Mouse (Mus musculus) heart, adult 2 months (tissue): ENCODE results near the gene Ak3. TPM values are rescaled to one million over a fixed set of nuclear protein-coding genes. Genes with fewer than 3 reads are reported as not detected.

ENCODE experiments used
- DNase-seq, 2 experiments: peaks; one replicate each; pipeline ENCODE4 v3.0.0; 2021
- H3K27ac ChIP-seq: fragments of 200-600 bp; 2 replicates; pipeline ENCODE4 v1.8.1; 2022
- H3K27me3 ChIP-seq: fragments of 200-500 bp; 2 replicates; pipeline ENCODE4 v1.6.1; 2012; ENCODE audit warnings: mild to moderate bottlenecking, low read length, inconsistent platforms, mixed read lengths; ENCODE audit not compliant: control insufficient read depth, insufficient read depth
- H3K36me3 ChIP-seq: fragments of 200-500 bp; 2 replicates; pipeline ENCODE4 v1.6.1; 2012; ENCODE audit warnings: low read length, inconsistent platforms; ENCODE audit not compliant: control insufficient read depth, insufficient read depth
- H3K4me1 ChIP-seq: fragments of 200-500 bp; 2 replicates; pipeline ENCODE4 v1.6.1; 2011; ENCODE audit warnings: low read length; ENCODE audit not compliant: control insufficient read depth, insufficient read depth
- H3K4me3 ChIP-seq: fragments of 200-600 bp; 2 replicates; pipeline ENCODE4 v1.8.1; 2022
- H3K79me2 ChIP-seq: fragments of 200-500 bp; replicated peaks from 2 replicates; pipeline ENCODE4 v1.6.1; 2012; ENCODE audit warnings: mild to moderate bottlenecking, inconsistent platforms, low read length, moderate library complexity, mixed read lengths; ENCODE audit not compliant: control insufficient read depth, insufficient read depth
- H3K9ac ChIP-seq: fragments of 200-500 bp; 2 replicates; pipeline ENCODE4 v1.6.1; 2012; ENCODE audit warnings: low read depth, mild to moderate bottlenecking, control low read depth, inconsistent platforms, low read length, mixed read lengths
- CTCF ChIP-seq: fragments of 200-600 bp; IDR thresholded peaks from 2 replicates; pipeline ENCODE4 v1.8.1; 2022; ENCODE audit warnings: antibody characterized with exemption, mild to moderate bottlenecking, moderate library complexity
- EP300 ChIP-seq: fragments of 200-500 bp; IDR thresholded peaks from 2 replicates; pipeline ENCODE4 v1.6.1; 2011; ENCODE audit warnings: low read depth, low read length, control low read depth; ENCODE audit not compliant: insufficient read depth
- POLR2A ChIP-seq: fragments of 200-500 bp; IDR thresholded peaks from 2 replicates; pipeline ENCODE4 v1.6.1; 2011; ENCODE audit warnings: mild to moderate bottlenecking, low read depth, low read length, control low read depth; ENCODE audit not compliant: insufficient read depth
- WGBS: fragments of 180-500 bp; shearing (Covaris S2); methylation state at CpG from one replicate; pipeline ENCODE4 v1.1.7; 2018; 5-methylcytosine and 5-hydroxymethylcytosine counted together
- intact Hi-C: fragments of 180-260 bp; cut with DNase I; formaldehyde crosslinking; loops from one replicate; pipeline ENCODE4 v1.15.1; 2025
- polyA plus RNA-seq: library from polyadenylated mRNA; depleted of rRNA; stranded (reverse); fragments of >200 nt; gene quantifications from 2 replicates; pipeline ENCODE4 v1.2.3, GENCODE M21; 2012
- total RNA-seq, 2 experiments: library from RNA; stranded (reverse); gene quantifications; 2 replicates each; pipeline ENCODE4 v1.2.3; 2021

The Ak3 gene
- total and polyA plus RNA-seq, 3 experiments = 70.1 to 101 (median 85.8) TPM

- Histone ChIP-seq H3K79me2 (peaks cover 3% of the 10 kb centered on the region; the same call in 1 of the 2 replicates), H3K4me3 (no peak overlapping the region), H3K27me3 (no peaks in the 10 kb centered on the region), H3K27ac (no peak overlapping the region), H3K36me3 (peaks cover 14% of the 10 kb centered on the region), H3K9ac (no peak overlapping the region), H3K4me1 (peaks cover 6% of the 10 kb centered on the region)
- intact Hi-C loops = no loop called here
- no peak for DNase-seq
- TF ChIP-seq EP300 (no peak), POLR2A (no peak), CTCF (no peak)
Measured at GRCm38 (mm10) chr19:29032662-29033061, 15.1 kb downstream of the Ak3 start.

GRCm38 (mm10) chr19:29031788-29032187 lies 16.0 kb downstream of the Ak3 start:
- Histone ChIP-seq H3K27me3 (no peaks in the 10 kb centered on the region), H3K36me3 (peaks cover 14% of the 10 kb centered on the region), H3K9ac (no peak overlapping the region), H3K79me2 (peaks cover 2% of the 10 kb centered on the region; the same call in 1 of the 2 replicates), H3K27ac (no peak overlapping the region), H3K4me1 (peaks cover 4% of the 10 kb centered on the region; the same call in 1 of the 2 replicates), H3K4me3 (no peak overlapping the region)
- 84% methylated on average over 3 of the region's 3 CpGs for WGBS
- TF ChIP-seq CTCF (no peak), EP300 (no peak), POLR2A (no peak)
- intact Hi-C loops = no loop called here
- no peak for DNase-seq

DNA sequence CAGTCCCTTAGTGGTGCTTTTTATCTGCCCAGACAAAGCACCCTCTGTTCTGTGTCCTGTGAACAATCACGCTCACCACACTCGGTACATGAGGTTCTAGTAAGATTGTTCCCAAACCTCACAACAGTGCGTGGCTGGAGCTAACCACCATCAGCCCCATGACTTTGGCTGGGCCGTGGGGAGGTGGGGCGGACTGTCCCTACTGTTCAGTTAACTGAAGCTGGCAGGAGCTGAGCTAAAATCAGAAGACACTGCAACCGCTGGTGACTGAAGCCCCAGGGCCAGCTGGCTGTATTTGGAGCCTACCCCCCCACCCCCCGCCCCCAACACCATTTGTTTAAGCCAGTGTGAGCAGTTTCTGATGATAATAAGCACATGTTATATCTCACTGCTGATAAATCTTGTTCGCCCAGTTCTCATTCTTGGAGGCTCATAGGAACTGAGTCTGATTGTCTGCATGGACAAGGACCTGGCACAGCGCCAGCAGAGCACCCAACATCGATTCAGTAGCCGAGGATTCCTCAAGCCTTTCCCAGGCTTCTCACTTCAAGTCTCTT lies 23.3 kb downstream of the Ak3 start:
- H3K4me3 ChIP-seq = no peak overlapping the region
- 41% methylated on average over 11 of the region's 11 CpGs for WGBS
- peak overlapping the region; percentile 4; the same call in 1 of the 2 replicates for H3K27ac ChIP-seq
- DNase-seq = peak; percentile 45 to 46
- no peak overlapping the region for H3K9ac ChIP-seq
- H3K4me1 ChIP-seq = peaks cover 5% of the 10 kb centered on the region; the same call in 1 of the 2 replicates
- no peaks in the 10 kb centered on the region for H3K79me2 ChIP-seq
- H3K36me3 ChIP-seq = peaks cover 11% of the 10 kb centered on the region
- TF ChIP-seq CTCF = no peak
- TF ChIP-seq EP300 = 0 out of 2 replicates have a peak, but pooled peaks have one; percentile 30
- intact Hi-C loops = no loop called here
- no peaks in the 10 kb centered on the region for H3K27me3 ChIP-seq

DNA sequence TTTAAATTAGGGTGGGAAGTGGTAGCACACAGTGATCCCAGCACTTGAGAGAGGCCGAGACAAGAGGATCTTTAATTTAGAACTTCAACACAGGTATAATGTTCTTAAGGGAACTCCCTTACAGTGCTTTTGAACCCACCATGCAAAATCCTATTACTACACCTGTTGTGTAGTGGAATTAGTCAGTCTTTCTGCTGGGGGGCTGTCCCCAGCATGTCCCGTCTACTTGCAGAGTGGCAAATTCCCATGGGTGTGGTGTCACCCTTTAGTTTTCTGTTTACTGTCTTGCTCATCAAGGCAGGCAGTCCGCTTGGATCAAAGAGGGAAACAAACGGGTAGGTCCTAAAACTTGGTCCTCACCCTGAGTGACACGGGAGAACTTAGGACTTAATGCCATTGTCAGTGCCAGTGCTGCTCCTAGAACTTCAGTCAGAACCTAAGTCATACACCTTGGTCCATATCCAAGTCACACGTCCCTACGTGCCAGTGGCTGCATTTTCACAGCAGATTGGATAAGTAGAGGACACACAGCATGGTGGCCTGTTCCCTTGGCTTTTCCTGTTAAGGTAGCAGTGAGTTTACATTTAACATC lies 25.9 kb downstream of the Ak3 start:
- no peak for DNase-seq
- H3K36me3 ChIP-seq = peaks cover 13% of the 10 kb centered on the region
- no peak overlapping the region for H3K4me3 ChIP-seq
- intact Hi-C loops = no loop called here
- H3K27ac ChIP-seq = no peak overlapping the region
- no peaks in the 10 kb centered on the region for H3K27me3 ChIP-seq
- TF ChIP-seq POLR2A (no peak), EP300 (no peak), CTCF (no peak)
- H3K9ac ChIP-seq = no peak overlapping the region
- H3K4me1 ChIP-seq = peaks cover 2% of the 10 kb centered on the region
- no peaks in the 10 kb centered on the region for H3K79me2 ChIP-seq
- 85% methylated on average over 7 of the region's 7 CpGs for WGBS

DNA sequence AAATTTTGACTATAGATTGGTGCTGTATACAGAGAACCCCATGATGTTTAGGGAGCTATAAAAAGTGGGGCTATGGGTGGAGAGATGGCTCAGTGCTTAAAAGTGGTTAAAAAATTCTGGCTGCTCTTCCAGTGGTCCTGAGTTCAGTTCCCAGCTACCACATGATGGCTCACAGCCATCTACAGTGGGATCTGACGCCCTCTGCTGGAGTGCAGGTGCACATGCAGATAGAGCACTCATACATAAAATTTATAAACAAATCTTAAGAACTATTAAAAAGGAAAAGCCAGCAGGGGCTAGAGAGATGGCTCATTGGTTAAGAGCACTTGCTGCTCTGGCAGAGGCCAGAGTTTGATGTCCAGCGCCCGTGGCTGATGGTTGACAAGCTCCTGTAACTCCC lies 28.1 kb downstream of the Ak3 start:
- H3K27ac ChIP-seq = no peak overlapping the region
- H3K27me3 ChIP-seq = no peaks in the 10 kb centered on the region
- no peak overlapping the region for H3K4me3 ChIP-seq
- no peak for DNase-seq
- no peak overlapping the region for H3K9ac ChIP-seq
- intact Hi-C loops = no loop called here
- peaks cover 26% of the 10 kb centered on the region for H3K36me3 ChIP-seq
- TF ChIP-seq CTCF (peak; percentile 62), EP300 (no peak), POLR2A (no peak)
- WGBS = 97% methylated on average over 3 of the region's 3 CpGs
- H3K4me1 ChIP-seq = peaks cover 5% of the 10 kb centered on the region
- H3K79me2 ChIP-seq = no peaks in the 10 kb centered on the region

DNA sequence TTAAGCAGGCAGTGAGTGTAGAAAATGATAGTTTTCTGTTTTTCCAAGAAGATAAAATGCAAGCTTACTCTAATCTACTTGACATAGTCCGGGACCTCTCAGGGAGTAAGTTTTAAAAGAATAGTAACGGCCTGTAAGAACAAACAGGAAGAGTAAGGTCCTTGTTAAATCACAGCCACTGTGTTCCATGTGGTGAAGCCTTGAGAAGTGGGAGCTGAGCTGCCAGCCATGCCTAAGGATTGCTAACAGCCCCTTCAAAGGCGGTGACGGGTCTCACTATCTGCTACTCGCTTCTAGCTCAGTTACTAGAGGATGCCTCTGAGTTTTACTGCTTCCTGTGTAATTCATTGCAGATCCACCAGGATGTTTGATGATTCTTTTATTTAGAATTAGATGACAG lies 31.0 kb downstream of the Ak3 start:
- Histone ChIP-seq H3K79me2 (no peaks in the 10 kb centered on the region), H3K36me3 (peaks cover 30% of the 10 kb centered on the region), H3K27me3 (no peaks in the 10 kb centered on the region), H3K27ac (peak overlapping the region; percentile 7), H3K4me3 (no peak overlapping the region), H3K9ac (no peak overlapping the region), H3K4me1 (peaks cover 3% of the 10 kb centered on the region)
- 57% methylated on average over 5 of the region's 5 CpGs for WGBS
- intact Hi-C loops = no loop called here
- no peak for TF ChIP-seq POLR2A
- TF ChIP-seq CTCF = 0 out of 2 replicates have a peak, but pooled peaks have one; percentile 7
- DNase-seq = no peak
